10 mouse cellular contexts compared by ENCODE assay signal in the genomic region with DNA sequence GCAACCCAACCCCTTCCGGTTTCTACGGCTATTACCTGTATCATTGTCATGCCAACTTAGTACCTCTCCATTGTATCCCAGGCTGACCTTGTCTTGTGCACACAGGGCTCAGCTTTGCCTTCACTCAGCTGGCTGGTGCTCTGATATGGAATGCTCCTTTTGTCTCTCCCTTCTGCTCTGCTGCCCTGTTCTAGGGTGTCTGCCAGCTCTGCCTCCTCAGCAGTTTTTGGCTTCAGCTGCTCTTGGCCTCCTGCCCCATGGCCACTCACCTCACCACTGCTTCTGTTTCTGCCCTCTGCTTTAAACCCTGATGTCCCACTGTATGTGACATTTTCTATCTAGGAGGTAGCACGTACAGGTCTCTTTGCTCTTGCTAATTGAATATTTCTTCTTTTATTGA.
DNase-seq lines count a peak whose midpoint lies in the region; ATAC-seq and TF ChIP-seq lines count a peak whose summit lies in the region.
"Had no signal": no experiment of that assay in that cellular context is flagged by ENCODE, and none has a peak within 500 bp of the region (broad histone marks: within the 10 kb centered on the region; RNA-seq: fewer than 3 reads in every experiment).

No protein-coding gene starts in this region.

- no peaks in the 10 kb centered on the region for H3K27me3 ChIP-seq in kidney, embryonic 14.5 days (ENCODE audit: control insufficient read depth, insufficient read depth, low read length)
- no peaks in the 10 kb centered on the region for H3K27me3 ChIP-seq in heart, embryonic 15.5 days
- no peaks in the 10 kb centered on the region for H3K27me3 ChIP-seq in intestine, embryonic 15.5 days (replicated peaks)
- H3K27me3 ChIP-seq: embryonic facial prominence, embryonic 15.5 days had no signal

- no peaks in the 10 kb centered on the region for H3K9me3 ChIP-seq in kidney, embryonic 14.5 days (ENCODE audit: control insufficient read depth, low read length)
- no peaks in the 10 kb centered on the region for H3K9me3 ChIP-seq in heart, embryonic 15.5 days (replicated peaks)
- H3K9me3 ChIP-seq in intestine, embryonic 15.5 days = no peaks in the 10 kb centered on the region
- H3K9me3 ChIP-seq: embryonic facial prominence, embryonic 15.5 days had no signal

- H3K4me1 ChIP-seq in kidney, embryonic 14.5 days (ENCODE audit: control insufficient read depth, insufficient read depth, low read length) = no peaks in the 10 kb centered on the region
- peaks cover 7% of the 10 kb centered on the region; the same call in 1 of the 2 replicates for H3K4me1 ChIP-seq in heart, embryonic 15.5 days (replicated peaks)
- H3K4me1 ChIP-seq in intestine, embryonic 15.5 days (replicated peaks) = no peaks in the 10 kb centered on the region
- H3K4me1 ChIP-seq: embryonic facial prominence, embryonic 15.5 days had no signal

- ATAC-seq in kidney, embryonic 14.5 days (ENCODE audit: low FRiP score, low TSS enrichment) = no peak
- ATAC-seq in heart, embryonic 15.5 days (replicated peaks; ENCODE audit: insufficient number of reproducible peaks, insufficient read depth, low FRiP score, low read depth) = peak; percentile 58; the same call in 1 of the 2 replicates
- ATAC-seq in intestine, embryonic 15.5 days = no peak
- ATAC-seq: Patski had no signal

- DNase-seq in kidney, postnatal 36 days = peak; percentile 15 to 58
- peak; percentile 55 for DNase-seq in adipocyte (ENCODE audit: low spot score)
- DNase-seq in brain, embryonic 14.5 days (ENCODE audit: low read depth) = peak; percentile 38
- DNase-seq in lung, postnatal 4 days = no peak

- H3K4me2 ChIP-seq in kidney, embryonic 14.5 days (replicated peaks; ENCODE audit: low read depth, low read length) = no peak overlapping the region
- H3K4me2 ChIP-seq in heart, embryonic 15.5 days = no peak overlapping the region
- no peak overlapping the region for H3K4me2 ChIP-seq in intestine, embryonic 15.5 days (replicated peaks)
- H3K4me2 ChIP-seq: embryonic facial prominence, embryonic 15.5 days had no signal

- no peak for TF ChIP-seq CTCF in brain, embryonic 14.5 days (IDR thresholded peaks at IDR 0.05; ENCODE audit: borderline replicate concordance, extremely low read depth, insufficient read depth, insufficient read length)

- no peak overlapping the region for H3K27ac ChIP-seq in kidney, embryonic 14.5 days (ENCODE audit: low read depth, low read length)
- H3K27ac ChIP-seq in heart, embryonic 15.5 days = peak overlapping the region; percentile 50
- H3K27ac ChIP-seq in intestine, embryonic 15.5 days = no peak overlapping the region
- H3K27ac ChIP-seq: embryonic facial prominence, embryonic 15.5 days; layer of hippocampus, adult 2 months had no signal

- no peaks in the 10 kb centered on the region for H3K36me3 ChIP-seq in kidney, embryonic 14.5 days (ENCODE audit: control insufficient read depth, insufficient read depth, low read length)
- H3K36me3 ChIP-seq in heart, embryonic 15.5 days = no peaks in the 10 kb centered on the region
- H3K36me3 ChIP-seq in intestine, embryonic 15.5 days = no peaks in the 10 kb centered on the region
- H3K36me3 ChIP-seq: embryonic facial prominence, embryonic 15.5 days had no signal

- TF ChIP-seq POLR2A in brain, embryonic 14.5 days (IDR thresholded peaks at IDR 0.05; ENCODE audit: borderline replicate concordance, extremely low read depth, insufficient read depth, insufficient read length, poor library complexity, severe bottlenecking) = no peak

- no peak overlapping the region for H3K4me3 ChIP-seq in kidney, embryonic 14.5 days (ENCODE audit: low read length)
- no peak overlapping the region for H3K4me3 ChIP-seq in heart, embryonic 15.5 days
- H3K4me3 ChIP-seq in intestine, embryonic 15.5 days (replicated peaks) = no peak overlapping the region
- H3K4me3 ChIP-seq: embryonic facial prominence, embryonic 15.5 days; layer of hippocampus, adult 2 months had no signal

- no peak overlapping the region for H3K9ac ChIP-seq in kidney, embryonic 14.5 days (ENCODE audit: low read depth, low read length)
- H3K9ac ChIP-seq in heart, embryonic 15.5 days = no peak overlapping the region
- H3K9ac ChIP-seq in intestine, embryonic 15.5 days = no peak overlapping the region
- H3K9ac ChIP-seq: embryonic facial prominence, embryonic 15.5 days had no signal

- 88% methylated on average over 3 of the region's 3 CpGs for WGBS in kidney, embryonic 14.5 days
- 63% methylated on average over 3 of the region's 3 CpGs for WGBS in heart, embryonic 15.5 days
- WGBS in intestine, embryonic 15.5 days = 87% methylated on average over 3 of the region's 3 CpGs

Comparison
In these comparisons a context has a peak if more than half of its experiments do, and no peak if none do; other contexts are left out.
1. DNase-seq: peak in kidney, postnatal 36 days (2 of 2), adipocyte (single experiment) and brain, embryonic 14.5 days (single experiment); none in lung, postnatal 4 days (0 of 2).